Mouse (Mus musculus) thymus, adult 2 months (tissue): ENCODE measurements around the gene Eapp.

Source experiments
- CTCF ChIP-seq: fragments of 200-500 bp; IDR thresholded peaks from 2 replicates; pipeline ENCODE4 v1.5.1; 2012; ENCODE audit warnings: mild to moderate bottlenecking, control low read depth, low read length, moderate library complexity, borderline replicate concordance; ENCODE audit not compliant: control insufficient read depth, poor library complexity, insufficient read depth; ENCODE audit errors: extremely low read depth
- POLR2A ChIP-seq: fragments of 200-500 bp; IDR thresholded peaks from 2 replicates; pipeline ENCODE4 v1.6.1; 2012; ENCODE audit warnings: mild to moderate bottlenecking, low read length, control low read depth, moderate library complexity; ENCODE audit not compliant: control insufficient read depth, poor library complexity, insufficient read depth; ENCODE audit errors: extremely low read depth

- TF ChIP-seq CTCF (no peak), POLR2A (no peak)
Measured at GRCm38 (mm10) chr12:54641374-54641773, 54.3 kb downstream of the Eapp start.
